Mouse (Mus musculus) CH12.LX (cell line): ENCODE results near the gene Epas1.

Experiments
- CHD1 ChIP-seq: IDR thresholded peaks from 2 replicates; pipeline ENCODE4 v1.6.1; 2012; ENCODE audit warnings: low read depth, low read length, improper control_type of control experiment, inconsistent platforms
- CTCF ChIP-seq, 2 experiments: IDR thresholded peaks in 1 of 2; conservative IDR thresholded peaks in 1 of 2; 2 replicates each; pipeline ENCODE4 v1.5.1; 2011 to 2012; ENCODE audit warnings: low read depth in 2 of 2, low read length in 2 of 2, improper control_type of control experiment in 1 of 2, inconsistent platforms in 1 of 2, mild to moderate bottlenecking in 1 of 2, moderate library complexity in 1 of 2
- E2F4 ChIP-seq: IDR thresholded peaks from 2 replicates; pipeline ENCODE4 v1.6.1; 2011; ENCODE audit warnings: low read depth, low read length, improper control_type of control experiment; ENCODE audit not compliant: insufficient replicate concordance
- EP300 ChIP-seq: IDR thresholded peaks from 2 replicates; pipeline ENCODE4 v1.6.1; 2011; ENCODE audit warnings: low read length, improper control_type of control experiment
- ETS1 ChIP-seq: conservative IDR thresholded peaks from 2 replicates; pipeline ENCODE4 v1.6.1; 2012; ENCODE audit warnings: low read depth, mild to moderate bottlenecking, inconsistent platforms, low read length, improper control_type of control experiment, moderate library complexity
- MAX ChIP-seq: IDR thresholded peaks from 2 replicates; pipeline ENCODE4 v1.6.1; 2011; ENCODE audit warnings: low read length, improper control_type of control experiment
- MEF2A ChIP-seq: IDR thresholded peaks from 2 replicates; pipeline ENCODE4 v1.6.1; 2014; ENCODE audit warnings: low read depth, mild to moderate bottlenecking, inconsistent platforms, low read length, improper control_type of control experiment, borderline replicate concordance
- NELFE ChIP-seq: IDR thresholded peaks from 2 replicates; pipeline ENCODE4 v1.6.1; 2011; ENCODE audit warnings: low read depth, low read length, improper control_type of control experiment
- POLR2A ChIP-seq: IDR thresholded peaks from 2 replicates; pipeline ENCODE4 v1.6.1; 2011; ENCODE audit warnings: low read depth, mild to moderate bottlenecking, improper control_type of control experiment, low read length
- POLR2AphosphoS2 ChIP-seq: IDR thresholded peaks from 2 replicates; pipeline ENCODE4 v1.6.1; 2011; ENCODE audit warnings: low read depth, low read length, improper control_type of control experiment
- TBP ChIP-seq: conservative IDR thresholded peaks from 2 replicates; pipeline ENCODE4 v1.6.1; 2011; ENCODE audit warnings: low read depth, low read length, improper control_type of control experiment
- USF1 ChIP-seq: IDR thresholded peaks from 2 replicates; pipeline ENCODE4 v1.6.1; 2014; ENCODE audit warnings: low read depth, mild to moderate bottlenecking, inconsistent platforms, low read length, improper control_type of control experiment
- ZC3H11A ChIP-seq: IDR thresholded peaks from 2 replicates; pipeline ENCODE4 v1.6.1; 2012; ENCODE audit warnings: low read depth, mild to moderate bottlenecking, inconsistent platforms, low read length, improper control_type of control experiment
- ZMIZ1 ChIP-seq: IDR thresholded peaks from 2 replicates; pipeline ENCODE4 v1.6.1; 2012; ENCODE audit warnings: low read depth, mild to moderate bottlenecking, inconsistent platforms, low read length, improper control_type of control experiment

DNA sequence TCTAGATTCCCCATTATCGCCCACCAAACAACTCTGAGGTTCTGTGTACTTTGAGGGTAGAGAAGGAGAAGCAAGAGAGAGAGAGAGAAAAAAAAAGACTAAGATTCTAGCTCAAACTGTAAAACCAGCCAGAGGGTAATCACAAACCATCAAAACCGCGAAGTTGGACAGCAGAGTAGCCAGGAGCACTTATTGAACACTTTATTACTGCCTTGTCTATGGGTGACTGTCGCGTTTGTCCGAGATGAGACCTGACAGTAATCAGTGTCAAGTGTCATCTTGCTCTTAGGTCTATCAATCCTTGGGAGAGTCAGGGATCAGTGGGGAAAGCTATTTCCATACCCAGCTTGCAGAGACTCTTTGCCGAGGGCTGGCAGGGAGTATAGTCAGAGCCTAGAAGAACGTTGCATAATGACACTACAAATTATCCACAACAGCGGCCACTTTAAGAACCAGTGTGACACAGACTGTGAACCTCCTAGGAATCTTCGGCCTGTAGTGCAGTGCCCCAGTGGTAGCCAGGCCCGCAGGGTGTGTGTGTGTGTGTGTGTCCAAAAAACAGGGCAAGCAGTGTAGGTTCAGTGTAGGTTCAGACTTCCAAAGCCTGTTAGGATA, 2.2 kb downstream of the Epas1 start:
- TF ChIP-seq CTCF (conservative IDR thresholded peaks at IDR 0.05 in 1 of 2, IDR thresholded peaks at IDR 0.05 in 1 of 2; ENCODE audit: low read depth in 2 of 2, low read length in 2 of 2) (no peak), CHD1 (no peak), EP300 (no peak), NELFE (no peak), ZMIZ1 (no peak), USF1 (no peak), E2F4 (no peak), POLR2AphosphoS2 (no peak), MEF2A (no peak), MAX (no peak), POLR2A (no peak), ETS1 (no peak), TBP (no peak), ZC3H11A (no peak)
